Mouse (Mus musculus) brain, adult 10 weeks (tissue): ENCODE results near the gene Usp33. TPM values are rescaled to one million over a fixed set of nuclear protein-coding genes. Genes with fewer than 3 reads are reported as not detected.

Source experiments
- polyA plus RNA-seq: library from polyadenylated mRNA; stranded (reverse); fragments of 350-450 nt; fragmentation: Illumina TruSeq; extraction: RNeasy Lipid Tissue Mini Kit (QIAGEN cat#74804); gene quantifications from one replicate; pipeline ENCODE4 v1.2.3, GENCODE M21; 2015; ENCODE audit warnings: low read depth, low replicate concordance

Gene Usp33
- 108 TPM for polyA plus RNA-seq

GRCm38 (mm10) chr3:152345732-152346632, at the start of gene Usp33:
Gene Usp33 (plus strand): TSS chr3:152346478.

GRCm38 (mm10) chr3:152339862-152340557, 6.3 kb upstream of the Usp33 start, which contains the start of gene Miga1:
Gene Miga1 (minus strand): TSS chr3:152340407.

DNA sequence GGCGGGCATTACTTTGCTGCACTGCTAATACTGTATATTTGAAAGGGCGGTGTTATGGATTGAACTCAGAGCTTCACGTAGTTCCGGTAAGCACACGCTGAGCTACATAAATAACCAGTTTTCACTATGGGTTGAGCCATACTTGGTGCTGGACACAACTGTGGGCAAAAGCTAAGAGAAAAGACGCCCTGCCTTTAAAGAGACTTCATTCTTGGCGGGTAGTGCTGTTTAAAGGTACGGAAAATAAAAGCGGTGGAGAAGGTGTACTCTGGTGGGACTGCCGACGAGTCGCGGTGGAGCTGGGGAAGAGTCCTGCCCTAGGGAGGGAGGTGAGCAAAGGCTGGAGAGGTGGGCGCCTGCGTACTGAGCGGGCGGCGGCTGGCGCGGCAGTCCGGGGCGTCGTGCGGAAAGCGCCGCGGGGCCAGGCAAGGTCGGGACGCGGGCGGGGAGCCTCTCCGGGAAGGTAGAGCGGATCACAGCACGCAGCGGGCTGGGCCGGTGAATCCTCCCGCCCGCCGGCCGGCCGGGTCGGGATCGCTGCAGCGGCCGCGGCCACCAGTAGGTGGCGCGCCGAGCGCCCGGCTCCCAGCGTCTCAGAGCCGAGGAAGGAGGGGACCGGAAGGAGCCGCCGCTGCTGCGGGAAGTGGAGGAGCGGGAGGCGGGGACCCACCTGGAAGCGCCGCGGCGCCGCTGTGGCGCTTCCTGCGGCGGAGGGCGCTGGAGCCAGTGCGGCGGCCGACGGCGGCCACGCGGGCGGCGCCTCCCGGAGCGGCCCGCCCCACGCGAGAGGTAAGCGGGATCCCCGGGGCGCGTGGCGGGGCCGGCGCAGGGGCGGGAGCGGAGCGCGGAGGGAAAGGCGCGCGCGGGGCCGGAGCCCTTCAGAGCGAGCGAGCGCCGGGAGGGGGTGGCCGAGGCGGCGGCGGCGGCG, 49.3 kb downstream of the Usp33 start, which contains the start of gene Zzz3:
Gene Zzz3, plus strand, starts transcription at position 124 of the 928 bp plus-strand sequence.

Other genes with a start within 250 kb of the Usp33 start
- gene Gipc2, start 180.2 kb upstream of the Usp33 start, polyA plus RNA-seq = 5.5 TPM
- gene Dnajb4, start 136.2 kb upstream of the Usp33 start, polyA plus RNA-seq = 74.9 TPM
- gene Fubp1, start 136.1 kb upstream of the Usp33 start, polyA plus RNA-seq = 78.0 TPM
- gene Nexn, start 80.1 kb upstream of the Usp33 start, polyA plus RNA-seq = 17.0 TPM
- 54.9 TPM for gene Miga1, start 6.1 kb upstream of the Usp33 start, polyA plus RNA-seq
- gene Zzz3, start 49.0 kb downstream of the Usp33 start, polyA plus RNA-seq = 24.4 TPM